Mouse (Mus musculus) heart, embryonic 15.5 days (tissue): Measurements from ENCODE around the gene Chchd2. TPM values are rescaled to one million over a fixed set of nuclear protein-coding genes. Genes with fewer than 3 reads are reported as not detected.

Experiments used
- ATAC-seq: fragments of 200-750 bp; cut with Nextera tagmentation; replicated peaks from 2 replicates; pipeline ENCODE4 v1.8.0; 2017; ENCODE audit warnings: low read depth, moderate TSS enrichment; ENCODE audit not compliant: insufficient number of reproducible peaks, insufficient read depth, low FRiP score
- H3K27ac ChIP-seq: fragments of 300-500 bp; sonication (generic); 2 replicates; pipeline ENCODE4 v1.5.1; 2015; ENCODE audit warnings: mild to moderate bottlenecking, inconsistent platforms
- H3K27me3 ChIP-seq: fragments of 300-500 bp; sonication (generic); 2 replicates; pipeline ENCODE4 v1.6.1; 2015; ENCODE audit warnings: inconsistent platforms
- H3K36me3 ChIP-seq: fragments of 300-500 bp; sonication (generic); 2 replicates; pipeline ENCODE4 v1.6.1; 2015; ENCODE audit warnings: mild to moderate bottlenecking, inconsistent platforms
- H3K4me1 ChIP-seq: fragments of 300-500 bp; sonication (generic); replicated peaks from 2 replicates; pipeline ENCODE4 v1.6.1; 2015; ENCODE audit warnings: inconsistent platforms
- H3K4me2 ChIP-seq: fragments of 300-500 bp; sonication (generic); 2 replicates; pipeline ENCODE4 v1.6.1; 2015; ENCODE audit warnings: inconsistent platforms, mild to moderate bottlenecking, moderate library complexity
- H3K4me3 ChIP-seq: fragments of 300-500 bp; sonication (generic); 2 replicates; pipeline ENCODE4 v1.5.1; 2015; ENCODE audit warnings: mild to moderate bottlenecking, inconsistent platforms
- H3K9ac ChIP-seq: fragments of 300-500 bp; sonication (generic); 2 replicates; pipeline ENCODE4 v1.6.1; 2015; ENCODE audit warnings: mild to moderate bottlenecking, inconsistent platforms
- H3K9me3 ChIP-seq: fragments of 300-500 bp; sonication (generic); replicated peaks from 2 replicates; pipeline ENCODE4 v1.6.1; 2016; ENCODE audit warnings: inconsistent platforms
- WGBS: fragments of 180-500 bp; shearing (Covaris S2); methylation state at CpG from one replicate; pipeline ENCODE4 v1.1.7; 2015; ENCODE audit warnings: mixed read lengths; 5-methylcytosine and 5-hydroxymethylcytosine counted together
- polyA plus RNA-seq: library from polyadenylated mRNA; unstranded; fragments of >200 nt; fragmentation: Nextera tagmentation; extraction: Ambion mirVana; gene quantifications from 2 replicates; pipeline ENCODE4 v1.2.1, GENCODE M21; 2015

Chchd2 gene
- polyA plus RNA-seq, 1 experiment from 2014 or later, result 921 TPM

GRCm38 (mm10) chr5:129846752-129847557, 40.3 kb downstream of the Chchd2 start, which contains the start of gene Sumf2:
Gene Sumf2, plus strand, starts transcription at chr5:129846986.
- peak; percentile 100 for ATAC-seq
- Histone ChIP-seq H3K9ac (peak within 1 kb of the TSS; percentile 72), H3K9me3 (no peaks in the 10 kb centered on the region), H3K27me3 (no peaks in the 10 kb centered on the region), H3K27ac (peak within 1 kb of the TSS; percentile 79), H3K36me3 (peaks cover 26% of the 10 kb centered on the region), H3K4me2 (peak within 1 kb of the TSS; percentile 66), H3K4me3 (peak within 1 kb of the TSS; percentile 86), H3K4me1 (peaks cover 14% of the 10 kb centered on the region)
- 7% methylated on average over 22 of the region's 22 CpGs for WGBS

GRCm38 (mm10) chr5:129844848-129845247, 42.4 kb downstream of the Chchd2 start:
- ATAC-seq, result no peak

More at GRCm38 (mm10) chr5:129844848-129845247, 42.4 kb downstream of the Chchd2 start:
- Histone ChIP-seq H3K27ac (no peak overlapping the region), H3K4me3 (no peak overlapping the region), H3K4me1 (peaks cover 14% of the 10 kb centered on the region), H3K36me3 (peaks cover 26% of the 10 kb centered on the region), H3K9me3 (no peaks in the 10 kb centered on the region), H3K27me3 (no peaks in the 10 kb centered on the region), H3K4me2 (no peak overlapping the region), H3K9ac (no peak overlapping the region)
- WGBS, result 96% methylated on average over 5 of the region's 5 CpGs

Other genes starting within 250 kb of the Chchd2 start
- gene Zfp11, start 217.4 kb downstream of the Chchd2 start, polyA plus RNA-seq, result 3.0 and 4.0 TPM in 2 replicates
- gene Sept14, start 179.0 kb downstream of the Chchd2 start, polyA plus RNA-seq, result not detected in 2 replicates
- gene Mrps17, start 172.0 kb downstream of the Chchd2 start, polyA plus RNA-seq, result 152 and 157 TPM in 2 replicates
- 299 and 399 TPM in 2 replicates for gene Nipsnap2, start 162.4 kb downstream of the Chchd2 start, polyA plus RNA-seq
- gene Psph, start 100.0 kb downstream of the Chchd2 start, polyA plus RNA-seq, result 26.3 and 29.3 TPM in 2 replicates
- 20.8 and 26.2 TPM in 2 replicates for gene Sumf2, start 40.5 kb downstream of the Chchd2 start, polyA plus RNA-seq
- gene Zbed5, start 8.3 kb upstream of the Chchd2 start, polyA plus RNA-seq, result 2.1 and 2.6 TPM in 2 replicates
- gene Phkg1, start 11.1 kb upstream of the Chchd2 start, polyA plus RNA-seq, result 2.3 and 2.5 TPM in 2 replicates
- gene Nupr1l, start 21.1 kb upstream of the Chchd2 start, polyA plus RNA-seq, result 2.0 and 2.8 TPM in 2 replicates
- 13.2 and 14.3 TPM in 2 replicates for gene Vkorc1l1, start 54.5 kb upstream of the Chchd2 start, polyA plus RNA-seq
- 39.1 and 43.6 TPM in 2 replicates for gene Gusb, start 115.6 kb upstream of the Chchd2 start, polyA plus RNA-seq
- gene Asl, start 141.8 kb upstream of the Chchd2 start, polyA plus RNA-seq, result 16.0 and 22.2 TPM in 2 replicates
- 20.6 and 26.8 TPM in 2 replicates for gene Crcp, start 141.8 kb upstream of the Chchd2 start, polyA plus RNA-seq
- gene Tpst1, start 185.9 kb upstream of the Chchd2 start, polyA plus RNA-seq, result 27.2 and 33.2 TPM in 2 replicates